Mouse (Mus musculus) kidney, adult 8-10 months (tissue): ENCODE results near the gene Gm7682.
"Not testable (repeated sequence)": the region's sequence is repeated elsewhere in the genome, so short reads cannot be mapped to it uniquely, and the experiment has no call there.

ENCODE experiments used
- DNase-seq, 2 experiments: peaks; one replicate each; pipeline ENCODE4 v3.0.0; 2022

The Gm7682 gene

DNA sequence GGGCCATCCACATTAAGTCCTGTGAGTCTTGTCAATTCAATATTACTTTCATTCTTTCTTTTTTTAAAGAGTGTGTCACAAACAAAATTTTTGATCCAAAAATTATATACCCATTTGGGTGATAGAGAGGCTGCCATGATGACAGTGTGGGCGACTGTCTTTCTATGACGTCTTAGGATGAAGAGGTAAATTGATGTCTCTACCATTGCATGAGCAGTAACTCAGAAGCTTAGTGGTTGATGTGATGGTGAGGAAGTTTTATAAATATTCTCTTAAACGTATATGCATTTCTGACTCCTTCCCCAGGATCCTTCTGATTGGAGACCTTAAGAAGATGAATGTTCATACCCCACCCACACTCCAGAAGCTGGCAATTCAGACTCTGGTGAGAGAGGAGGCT, at the start of gene Gm7682:
Gm7682 (plus strand) TSS at position 301 of the 400 bp plus-strand sequence.
- not testable (repeated sequence) for DNase-seq
